Mouse (Mus musculus) spleen, adult 2 months (tissue): ENCODE results near the gene Trim54. TPM values are rescaled to one million over a fixed set of nuclear protein-coding genes. Genes with fewer than 3 reads are reported as not detected.

Experiments used
- DNase-seq, 2 experiments: peaks; one replicate each; pipeline versions ENCODE4 v3.0.0 to v3.0.0-alpha.2; 2012 to 2021; ENCODE audit warnings: low spot score in 2 of 2, low read depth in 1 of 2
- H3K27ac ChIP-seq: fragments of 200-500 bp; 2 replicates; pipeline ENCODE4 v1.5.1; 2012; ENCODE audit warnings: low read length, inconsistent platforms; ENCODE audit not compliant: insufficient read depth
- H3K27me3 ChIP-seq: fragments of 200-500 bp; 2 replicates; pipeline ENCODE4 v1.6.1; 2012; ENCODE audit warnings: mild to moderate bottlenecking, moderate library complexity, low read length, inconsistent platforms; ENCODE audit not compliant: control insufficient read depth, insufficient read depth
- H3K36me3 ChIP-seq: fragments of 200-500 bp; 2 replicates; pipeline ENCODE4 v1.6.1; 2012; ENCODE audit warnings: mild to moderate bottlenecking, low read length, inconsistent platforms; ENCODE audit not compliant: control insufficient read depth, insufficient read depth
- H3K4me1 ChIP-seq: fragments of 200-500 bp; 2 replicates; pipeline ENCODE4 v1.6.1; 2011; ENCODE audit warnings: inconsistent platforms; ENCODE audit not compliant: control insufficient read depth, insufficient read depth, insufficient read length
- H3K4me3 ChIP-seq: fragments of 200-500 bp; 2 replicates; pipeline ENCODE4 v1.5.1; 2011; ENCODE audit warnings: mild to moderate bottlenecking, inconsistent platforms; ENCODE audit not compliant: insufficient read depth, insufficient read length; ENCODE audit errors: extremely low read depth
- CTCF ChIP-seq: fragments of 200-500 bp; IDR thresholded peaks from 2 replicates; pipeline ENCODE4 v1.5.1; 2011; ENCODE audit warnings: mild to moderate bottlenecking, inconsistent platforms; ENCODE audit not compliant: insufficient read depth, insufficient read length, insufficient replicate concordance; ENCODE audit errors: extremely low read depth
- POLR2A ChIP-seq: fragments of 200-500 bp; IDR thresholded peaks from 2 replicates; pipeline ENCODE4 v1.6.1; 2011; ENCODE audit warnings: low read depth, low read length, inconsistent platforms
- WGBS: fragments of 180-500 bp; shearing (Covaris S2); methylation state at CpG from one replicate; pipeline ENCODE4 v1.1.7; 2018; 5-methylcytosine and 5-hydroxymethylcytosine counted together
- polyA plus RNA-seq: library from polyadenylated mRNA; depleted of rRNA; stranded (reverse); fragments of >200 nt; gene quantifications from 2 replicates; pipeline ENCODE4 v1.2.3, GENCODE M21; 2012

Gene Trim54
- polyA plus RNA-seq, 1 experiment: not detected

- WGBS: 43% methylated on average over 6 of the region's 6 CpGs
Measured at GRCm38 (mm10) chr5:31153516-31154151, 37.1 kb downstream of the Trim54 start.

GRCm38 (mm10) chr5:31154152-31154553, 37.6 kb downstream of the Trim54 start, which contains the start of gene Mpv17:
Gene Mpv17 (minus strand): TSS chr5:31154251.
- peak within 1 kb of the TSS; percentile 64 for H3K27ac ChIP-seq
- under 1% methylated on average over 19 of the region's 19 CpGs for WGBS
- DNase-seq: peak; percentile 55 to 72
- TF ChIP-seq POLR2A: peak; percentile 57
- no peak for TF ChIP-seq CTCF
- H3K27me3 ChIP-seq: no peaks in the 10 kb centered on the region
- H3K36me3 ChIP-seq: peaks cover 20% of the 10 kb centered on the region
- H3K4me3 ChIP-seq: peak within 1 kb of the TSS; percentile 90
- H3K4me1 ChIP-seq: peaks cover 4% of the 10 kb centered on the region; the same call in 1 of the 2 replicates

More at GRCm38 (mm10) chr5:31153516-31154151, 37.1 kb downstream of the Trim54 start:
- no peaks in the 10 kb centered on the region for H3K27me3 ChIP-seq
- H3K27ac ChIP-seq: no peak overlapping the region
- peak overlapping the region; percentile 90 for H3K4me3 ChIP-seq
- no peak for DNase-seq
- H3K4me1 ChIP-seq: peaks cover 4% of the 10 kb centered on the region; the same call in 1 of the 2 replicates
- TF ChIP-seq CTCF (no peak), POLR2A (no peak)
- peaks cover 15% of the 10 kb centered on the region for H3K36me3 ChIP-seq

GRCm38 (mm10) chr5:31162462-31162861, 46.0 kb downstream of the Trim54 start:
- H3K4me1 ChIP-seq: no peaks in the 10 kb centered on the region
- no peak for DNase-seq
- no peaks in the 10 kb centered on the region for H3K27me3 ChIP-seq
- no peak overlapping the region for H3K4me3 ChIP-seq
- H3K27ac ChIP-seq: no peak overlapping the region
- H3K36me3 ChIP-seq: peaks cover 54% of the 10 kb centered on the region
- TF ChIP-seq POLR2A (no peak), CTCF (no peak)

- no peak overlapping the region for H3K4me3 ChIP-seq
- no peaks in the 10 kb centered on the region for H3K4me1 ChIP-seq
- no peak for DNase-seq
- TF ChIP-seq POLR2A: no peak
- TF ChIP-seq CTCF: no peak
- 90% methylated on average over 1 of the region's 1 CpGs for WGBS
- H3K36me3 ChIP-seq: peaks cover 55% of the 10 kb centered on the region
- H3K27me3 ChIP-seq: no peaks in the 10 kb centered on the region
- H3K27ac ChIP-seq: no peak overlapping the region
Measured at GRCm38 (mm10) chr5:31164878-31165277, 48.4 kb downstream of the Trim54 start.

- no peaks in the 10 kb centered on the region for H3K27me3 ChIP-seq
- no peak overlapping the region for H3K4me3 ChIP-seq
- TF ChIP-seq POLR2A: no peak
- no peak for TF ChIP-seq CTCF
- peaks cover 56% of the 10 kb centered on the region for H3K36me3 ChIP-seq
- WGBS: 96% methylated on average over 4 of the region's 4 CpGs
- no peak overlapping the region for H3K27ac ChIP-seq
- no peak for DNase-seq
- H3K4me1 ChIP-seq: no peaks in the 10 kb centered on the region
Measured at GRCm38 (mm10) chr5:31168630-31169029, 52.1 kb downstream of the Trim54 start.

DNA sequence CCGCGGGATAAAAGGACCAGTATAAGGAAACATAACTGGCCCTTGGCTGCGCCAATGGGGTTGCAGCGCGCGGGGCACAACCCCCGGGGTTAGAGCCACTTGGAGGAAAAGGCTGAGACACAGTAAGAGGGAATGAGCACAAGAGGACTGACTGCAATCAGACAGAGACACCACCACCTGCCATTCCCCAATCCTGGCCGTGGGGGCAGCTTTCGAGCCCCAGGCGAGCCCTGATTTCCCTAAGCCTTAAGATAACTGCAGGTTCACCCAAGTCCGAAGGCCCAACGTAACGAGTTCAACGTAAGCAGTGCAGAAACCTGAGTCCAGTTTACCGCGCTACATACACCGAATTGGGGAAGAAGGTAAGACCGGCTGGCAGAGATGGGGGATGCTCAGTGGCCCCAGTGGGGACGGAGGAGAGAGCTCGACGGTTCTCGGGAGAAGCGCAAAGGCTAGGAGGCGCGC, 62.8 kb downstream of the Trim54 start:
- no peak for DNase-seq
- H3K36me3 ChIP-seq: peaks cover under 1% of the 10 kb centered on the region; the same call in 1 of the 2 replicates
- H3K27me3 ChIP-seq: no peaks in the 10 kb centered on the region
- peak overlapping the region; percentile 87 for H3K4me3 ChIP-seq
- TF ChIP-seq CTCF (no peak), POLR2A (no peak)
- H3K27ac ChIP-seq: peak overlapping the region; percentile 91
- 1% methylated on average over 25 of the region's 25 CpGs for WGBS
- H3K4me1 ChIP-seq: peaks cover 3% of the 10 kb centered on the region; the same call in 1 of the 2 replicates

DNA sequence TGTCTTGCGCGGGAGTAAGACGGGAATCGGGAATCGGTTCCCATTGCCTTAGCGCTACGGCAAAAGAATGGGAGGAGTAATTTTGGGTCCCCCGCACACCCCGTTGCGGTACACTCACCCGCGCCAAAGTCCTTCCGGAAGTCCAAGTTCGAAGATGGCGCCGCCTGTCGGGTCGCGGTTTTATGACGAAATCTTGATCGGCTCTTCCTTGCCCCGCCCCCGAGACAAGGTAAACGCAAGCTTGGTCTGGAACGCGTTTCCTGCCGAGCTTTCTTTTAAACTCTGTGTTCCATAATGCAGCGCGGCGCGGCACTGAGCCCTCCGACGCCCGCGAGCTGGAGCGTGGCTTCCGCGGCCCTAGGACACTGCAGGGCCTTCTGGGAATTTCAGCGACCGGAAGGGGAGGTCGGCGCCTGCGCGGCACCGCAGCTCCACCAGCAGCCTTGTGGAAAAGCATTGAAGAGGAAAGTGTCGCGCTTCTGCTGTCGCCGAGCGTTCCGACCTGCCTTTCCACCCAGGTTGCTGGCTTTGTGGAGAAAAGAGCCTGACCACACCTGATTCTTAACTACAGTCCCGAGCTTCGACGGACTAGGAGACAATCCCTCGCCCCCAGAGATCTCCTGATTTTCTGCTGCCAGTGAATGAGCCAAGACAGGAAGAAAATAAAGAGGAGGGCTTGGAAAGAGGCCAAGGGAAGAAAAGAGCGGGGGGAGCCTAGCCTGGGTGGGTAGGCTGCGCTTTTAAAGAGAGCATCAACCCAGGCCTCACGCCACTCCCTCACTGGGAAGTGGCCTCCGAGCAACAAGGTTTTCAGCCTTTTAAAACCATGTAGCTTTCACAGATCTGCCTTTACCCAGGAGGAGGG, 63.5 kb downstream of the Trim54 start, which contains the start of the genes Gm29609 and Gtf3c2:
Gene Gm29609 (minus strand): TSS at position 146 of the 865 bp plus-strand sequence.
Gene Gtf3c2 (minus strand): TSS at position 379 of the 865 bp plus-strand sequence.
- peaks cover 3% of the 10 kb centered on the region; the same call in 1 of the 2 replicates for H3K4me1 ChIP-seq
- WGBS: under 1% methylated on average over 59 of the region's 59 CpGs
- H3K4me3 ChIP-seq: peak within 1 kb of the TSS; percentile 87

More for the DNA sequence above, 63.5 kb downstream of the Trim54 start, which contains the start of the genes Gm29609 and Gtf3c2:
- TF ChIP-seq POLR2A (peak; percentile 75; the same call in 1 of the 2 replicates), CTCF (no peak)
- Histone ChIP-seq H3K27me3 (no peaks in the 10 kb centered on the region), H3K27ac (peak within 1 kb of the TSS; percentile 91), H3K36me3 (no peaks in the 10 kb centered on the region; the same call in 1 of the 2 replicates)
- DNase-seq: peak; percentile 93 to 95
